8 mouse cellular contexts compared by ENCODE assay signal in the genomic region with DNA sequence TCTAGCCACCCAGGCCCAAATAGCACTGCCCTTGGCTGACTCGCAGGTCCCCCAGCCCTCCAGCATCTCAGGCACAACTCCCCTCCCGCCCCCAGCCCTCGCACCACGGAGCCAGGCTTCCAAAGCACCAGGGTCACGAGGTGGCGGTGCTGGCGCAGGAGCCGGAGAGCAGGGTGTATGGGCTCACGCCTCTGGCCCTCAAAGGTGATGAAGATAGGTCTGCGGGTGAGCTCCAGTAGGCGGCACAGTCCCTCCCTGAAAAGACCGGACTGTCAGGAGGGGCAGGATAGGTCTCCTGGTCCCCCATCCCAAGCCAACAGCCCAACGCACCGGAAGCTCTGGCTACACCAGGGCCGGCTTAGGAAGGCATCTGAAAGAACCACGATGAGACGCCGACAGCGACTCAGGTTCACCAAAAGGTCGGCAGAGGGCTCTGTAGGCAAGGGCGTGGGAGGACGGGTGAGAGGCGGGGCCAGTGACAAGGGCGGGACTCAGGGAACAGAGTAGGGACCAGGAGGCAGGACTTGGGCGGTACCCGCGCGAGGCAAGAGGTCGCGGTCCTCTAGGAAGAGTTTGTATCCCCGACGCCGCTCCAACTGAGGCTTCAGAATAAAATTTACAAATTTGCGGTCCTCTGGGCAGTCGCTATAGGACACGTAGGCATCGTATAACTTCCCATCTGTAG. TPM values are rescaled to one million over a fixed set of nuclear protein-coding genes. Genes with fewer than 3 reads are reported as not detected.
DNase-seq lines count a peak whose midpoint lies in the region; ATAC-seq and TF ChIP-seq lines count a peak whose summit lies in the region.

No protein-coding gene starts in this region.

- 0 out of 2 replicates have a peak overlapping the region, but pooled peaks have one; percentile 1 for H3K4me3 ChIP-seq in embryonic facial prominence, embryonic 11.5 days (ENCODE audit: low read depth, low read length)
- H3K4me3 ChIP-seq in heart, adult 2 months = peak overlapping the region; percentile 5; the same call in 1 of the 2 replicates
- H3K4me3 ChIP-seq in liver, embryonic 13.5 days (replicated peaks) = peak overlapping the region; percentile 35
- H3K4me3 ChIP-seq in stomach, postnatal 0 days (ENCODE audit: low read depth, low read length) = peak overlapping the region; percentile 13; the same call in 1 of the 2 replicates

- TF ChIP-seq POLR2A in heart, adult 2 months (IDR thresholded peaks at IDR 0.05; ENCODE audit: insufficient read depth, low read depth, low read length) = 0 out of 2 replicates have a peak, but pooled peaks have one; percentile 26

- no peak overlapping the region for H3K27ac ChIP-seq in embryonic facial prominence, embryonic 11.5 days (replicated peaks; ENCODE audit: low read depth, low read length)
- peak overlapping the region; percentile 17; the same call in 1 of the 2 replicates for H3K27ac ChIP-seq in heart, adult 2 months
- 0 out of 2 replicates have a peak overlapping the region, but pooled peaks have one; percentile 26 for H3K27ac ChIP-seq in liver, embryonic 13.5 days
- H3K27ac ChIP-seq in stomach, postnatal 0 days (replicated peaks) = no peak overlapping the region

- H3K9ac ChIP-seq in embryonic facial prominence, embryonic 11.5 days (replicated peaks; ENCODE audit: low read length) = no peak overlapping the region; the same call in 1 of the 2 replicates
- H3K9ac ChIP-seq in heart, adult 2 months (ENCODE audit: low read depth, low read length) = no peak overlapping the region
- peak overlapping the region; percentile 48 for H3K9ac ChIP-seq in liver, embryonic 13.5 days
- peak overlapping the region; percentile 45; the same call in 1 of the 2 replicates for H3K9ac ChIP-seq in stomach, postnatal 0 days (ENCODE audit: low read length)

- H3K4me2 ChIP-seq in embryonic facial prominence, embryonic 11.5 days (ENCODE audit: low read depth, low read length) = peak overlapping the region; percentile 17
- peak overlapping the region; percentile 65 for H3K4me2 ChIP-seq in liver, embryonic 13.5 days
- peak overlapping the region; percentile 49 for H3K4me2 ChIP-seq in stomach, postnatal 0 days (replicated peaks; ENCODE audit: low read depth)

- ATAC-seq in embryonic facial prominence, embryonic 11.5 days (replicated peaks; ENCODE audit: insufficient number of reproducible peaks, low FRiP score, low TSS enrichment, low read depth) = peak; percentile 78
- ATAC-seq in liver, embryonic 13.5 days (ENCODE audit: low read depth) = peak; percentile 90
- peak; percentile 82 for ATAC-seq in stomach, postnatal 0 days (ENCODE audit: low FRiP score, low TSS enrichment)

- no peaks in the 10 kb centered on the region for H3K36me3 ChIP-seq in embryonic facial prominence, embryonic 11.5 days (replicated peaks; ENCODE audit: control insufficient read depth, insufficient read depth, low read depth, low read length)
- no peaks in the 10 kb centered on the region for H3K36me3 ChIP-seq in heart, adult 2 months (ENCODE audit: control insufficient read depth, insufficient read depth, low read length)
- no peaks in the 10 kb centered on the region for H3K36me3 ChIP-seq in liver, embryonic 13.5 days
- H3K36me3 ChIP-seq in stomach, postnatal 0 days (ENCODE audit: control insufficient read depth, insufficient read depth, low read length) = no peaks in the 10 kb centered on the region

- WGBS in embryonic facial prominence, embryonic 11.5 days = 5% methylated on average over 37 of the region's 37 CpGs
- WGBS in heart, adult 2 months = 18% methylated on average over 37 of the region's 37 CpGs
- WGBS in liver, embryonic 13.5 days (ENCODE audit: insufficient replicate concordance) = 16% methylated on average over 37 of the region's 37 CpGs
- WGBS in stomach, postnatal 0 days = 11% methylated on average over 37 of the region's 37 CpGs

- no peaks in the 10 kb centered on the region for H3K79me2 ChIP-seq in heart, adult 2 months (replicated peaks; ENCODE audit: control insufficient read depth, insufficient read depth, low read length)

- intact Hi-C loops in heart, adult 2 months (cut with DNase I) = loop anchor here (1.0 kb wide), 1 partner anchor 84 kb away; no protein-coding TSS in a partner anchor

- peak; percentile 79 for TF ChIP-seq CTCF in heart, adult 2 months (IDR thresholded peaks at IDR 0.05)
- peak; percentile 81 for TF ChIP-seq CTCF in stomach, postnatal 0 days (IDR thresholded peaks at IDR 0.05; ENCODE audit: low read depth)

- peak; percentile 58; the same call in 1 of the 2 replicates for TF ChIP-seq EP300 in heart, adult 2 months (IDR thresholded peaks at IDR 0.05; ENCODE audit: insufficient read depth, low read depth, low read length)
- TF ChIP-seq EP300 in stomach, postnatal 0 days (optimal IDR thresholded peaks at IDR 0.05) = no peak

- H3K9me3 ChIP-seq in embryonic facial prominence, embryonic 11.5 days (replicated peaks; ENCODE audit: control insufficient read depth, low read length) = no peaks in the 10 kb centered on the region
- H3K9me3 ChIP-seq in liver, embryonic 13.5 days (replicated peaks) = no peaks in the 10 kb centered on the region
- H3K9me3 ChIP-seq in stomach, postnatal 0 days (ENCODE audit: control insufficient read depth, low read length) = no peaks in the 10 kb centered on the region

- peaks cover 11% of the 10 kb centered on the region for H3K27me3 ChIP-seq in embryonic facial prominence, embryonic 11.5 days (ENCODE audit: control insufficient read depth, insufficient read depth, low read length)
- H3K27me3 ChIP-seq in heart, adult 2 months (ENCODE audit: control insufficient read depth, insufficient read depth, low read length) = peaks cover 4% of the 10 kb centered on the region
- peaks cover 40% of the 10 kb centered on the region for H3K27me3 ChIP-seq in liver, embryonic 13.5 days
- no peaks in the 10 kb centered on the region for H3K27me3 ChIP-seq in stomach, postnatal 0 days (ENCODE audit: control insufficient read depth, insufficient read depth, low read length)

- no peaks in the 10 kb centered on the region; the same call in 1 of the 2 replicates for H3K4me1 ChIP-seq in embryonic facial prominence, embryonic 11.5 days (ENCODE audit: control insufficient read depth, insufficient read depth, low read length)
- peaks cover 10% of the 10 kb centered on the region for H3K4me1 ChIP-seq in heart, adult 2 months (ENCODE audit: control insufficient read depth, insufficient read depth, low read length)
- H3K4me1 ChIP-seq in liver, embryonic 13.5 days (replicated peaks) = peaks cover 62% of the 10 kb centered on the region
- H3K4me1 ChIP-seq in stomach, postnatal 0 days (replicated peaks; ENCODE audit: control insufficient read depth, insufficient read depth) = peaks cover 3% of the 10 kb centered on the region; the same call in 1 of the 2 replicates

- peak; percentile 89 for DNase-seq in A20 (ENCODE audit: low read depth, low spot score)
- DNase-seq in adrenal gland, adult 8-10 months = peak; percentile 88
- peak; percentile 83 for DNase-seq in embryonic facial prominence, embryonic 11.5 days (ENCODE audit: low spot score)
- DNase-seq in heart, adult 2 months = peak; percentile 87 to 89
- peak; percentile 92 for DNase-seq in kidney, adult 11 months
- DNase-seq in liver, embryonic 13.5 days = peak; percentile 93
- peak; percentile 85 for DNase-seq in naive thymus-derived CD4-positive, alpha-beta T cell, adult 2 months (ENCODE audit: low read depth)
- DNase-seq in stomach, postnatal 0 days (ENCODE audit: low spot score) = peak; percentile 92

RNA-seq across cellular contexts. Expression of a gene that starts 8.2 kb away (rescaled TPM):
- 1 to 10 TPM; 4.2 to 5.8 (median 4.8) TPM for total RNA-seq in adrenal gland, adult 8-10 months (2022)
- polyA plus RNA-seq in embryonic facial prominence, embryonic 11.5 days (2014; fragmentation: Nextera tagmentation; extraction: Ambion mirVana) = 1.6 and 1.8 TPM in 2 replicates
- total RNA-seq in heart, adult 2 months (2021) = 1 to 10 TPM; 4.5 to 7.0 TPM
- polyA plus RNA-seq in heart, adult 2 months (2012; rRNA removed) = 9.4 and 10.2 TPM in 2 replicates
- 16.5 and 16.9 TPM in 2 replicates for polyA plus RNA-seq in liver, embryonic 13.5 days (2015; fragmentation: Nextera tagmentation; extraction: Ambion mirVana)
- 12.6 and 14.0 TPM in 2 replicates for polyA plus RNA-seq in stomach, postnatal 0 days (2015; fragmentation: Nextera tagmentation; extraction: Ambion mirVana)

RNA-seq across cellular contexts. Expression of a gene that starts 14.2 kb away (rescaled TPM):
- 1 to 10 TPM; 1.6 to 3.1 (median 2.1) TPM for total RNA-seq in adrenal gland, adult 8-10 months (2022)
- polyA plus RNA-seq in embryonic facial prominence, embryonic 11.5 days (2014; fragmentation: Nextera tagmentation; extraction: Ambion mirVana) = 3.1 and 3.5 TPM in 2 replicates
- total RNA-seq in heart, adult 2 months (2021) = under 1 TPM; 0.20 to 0.21 TPM
- polyA plus RNA-seq in heart, adult 2 months (2012; rRNA removed) = 0.35 and 1.6 TPM in 2 replicates
- 0.70 and 0.71 TPM in 2 replicates for polyA plus RNA-seq in liver, embryonic 13.5 days (2015; fragmentation: Nextera tagmentation; extraction: Ambion mirVana)
- polyA plus RNA-seq in stomach, postnatal 0 days (2015; fragmentation: Nextera tagmentation; extraction: Ambion mirVana) = 97.9 and 105 TPM in 2 replicates

RNA-seq across cellular contexts. Expression of a gene that starts 25.4 kb away (rescaled TPM):
- total RNA-seq in adrenal gland, adult 8-10 months (2022) = under 1 TPM in 1 of 4 experiments, not detected in 3; 0.21 TPM
- 1.2 and 1.3 TPM in 2 replicates for polyA plus RNA-seq in embryonic facial prominence, embryonic 11.5 days (2014; fragmentation: Nextera tagmentation; extraction: Ambion mirVana)
- total RNA-seq in heart, adult 2 months (2021) = under 1 TPM in 1 of 2 experiments, not detected in 1; 0.39 TPM
- polyA plus RNA-seq in heart, adult 2 months (2012; rRNA removed) = 0.09 and 0.53 TPM in 2 replicates
- 0.12 and 0.20 TPM in 2 replicates for polyA plus RNA-seq in liver, embryonic 13.5 days (2015; fragmentation: Nextera tagmentation; extraction: Ambion mirVana)
- 17.9 and 20.4 TPM in 2 replicates for polyA plus RNA-seq in stomach, postnatal 0 days (2015; fragmentation: Nextera tagmentation; extraction: Ambion mirVana)

RNA-seq across cellular contexts. Expression of a gene that starts 30.0 kb away (rescaled TPM):
- 10 to 100 TPM; 36.4 to 46.7 (median 43.0) TPM for total RNA-seq in adrenal gland, adult 8-10 months (2022)
- polyA plus RNA-seq in embryonic facial prominence, embryonic 11.5 days (2014; fragmentation: Nextera tagmentation; extraction: Ambion mirVana) = 67.3 and 69.6 TPM in 2 replicates
- 10 to 100 TPM; 25.9 to 29.7 TPM for total RNA-seq in heart, adult 2 months (2021)
- 22.4 and 39.2 TPM in 2 replicates for polyA plus RNA-seq in heart, adult 2 months (2012; rRNA removed)
- polyA plus RNA-seq in liver, embryonic 13.5 days (2015; fragmentation: Nextera tagmentation; extraction: Ambion mirVana) = 138 and 147 TPM in 2 replicates
- polyA plus RNA-seq in stomach, postnatal 0 days (2015; fragmentation: Nextera tagmentation; extraction: Ambion mirVana) = 21.6 and 22.9 TPM in 2 replicates

RNA-seq across cellular contexts. Expression of a gene that starts 31.3 kb away (rescaled TPM):
- total RNA-seq in adrenal gland, adult 8-10 months (2022) = 1 to 10 TPM; 2.0 to 6.1 (median 2.7) TPM
- 15.8 and 19.4 TPM in 2 replicates for polyA plus RNA-seq in embryonic facial prominence, embryonic 11.5 days (2014; fragmentation: Nextera tagmentation; extraction: Ambion mirVana)
- total RNA-seq in heart, adult 2 months (2021) = under 1 TPM in 1 of 2 experiments, not detected in 1; 0.07 TPM
- polyA plus RNA-seq in heart, adult 2 months (2012; rRNA removed) = 0.04 and 0.06 TPM in 2 replicates
- 0.75 and 0.81 TPM in 2 replicates for polyA plus RNA-seq in liver, embryonic 13.5 days (2015; fragmentation: Nextera tagmentation; extraction: Ambion mirVana)
- polyA plus RNA-seq in stomach, postnatal 0 days (2015; fragmentation: Nextera tagmentation; extraction: Ambion mirVana) = 1.2 and 1.5 TPM in 2 replicates

Comparison
In these comparisons a context has a peak if more than half of its experiments do, and no peak if none do; other contexts are left out.
1. H3K27ac ChIP-seq: peak in heart, adult 2 months (single experiment) and liver, embryonic 13.5 days (single experiment); none in embryonic facial prominence, embryonic 11.5 days (single experiment) and stomach, postnatal 0 days (single experiment).
2. H3K9ac ChIP-seq: peak in liver, embryonic 13.5 days (single experiment) and stomach, postnatal 0 days (single experiment); none in embryonic facial prominence, embryonic 11.5 days (single experiment) and heart, adult 2 months (single experiment).
3. RNA of a gene that starts 14.2 kb away (polyA plus RNA-seq): 97.9 to 105 TPM in stomach, postnatal 0 days; 3.1 to 3.5 TPM in embryonic facial prominence, embryonic 11.5 days, 0.35 to 1.6 TPM in heart, adult 2 months and 0.70 to 0.71 TPM in liver, embryonic 13.5 days; every median in the first group is over 10 times any median in the second.
4. Peak in every context shown above with its lines, with median percentiles within 50 percentile points of each other: DNase-seq, ATAC-seq, H3K4me2 ChIP-seq and H3K4me3 ChIP-seq.